Mouse (Mus musculus): ENCODE results near the gene Stx4a.
"Not testable (repeated sequence)": the region's sequence is repeated elsewhere in the genome, so short reads cannot be mapped to it uniquely, and the experiment has no call there.

The Stx4a gene

GRCm38 (mm10) chr7:127867641-127868040 lies 43.5 kb downstream of the Stx4a start:
- in situ Hi-C loops (cut with MseI, MboI) = no loop called here

GRCm38 (mm10) chr7:127869149-127869810 lies 45.2 kb downstream of the Stx4a start:
- in situ Hi-C loops (cut with MseI, MboI) = no loop called here

GRCm38 (mm10) chr7:127870136-127870821 lies 46.2 kb downstream of the Stx4a start:
- in situ Hi-C loops (cut with MseI, MboI) = no loop called here

GRCm38 (mm10) chr7:127874812-127875626 lies 50.9 kb downstream of the Stx4a start:
- in situ Hi-C loops (cut with MseI, MboI) = no loop called here

- in situ Hi-C loops (cut with MseI, MboI) = no loop called here
Measured at GRCm38 (mm10) chr7:127875627-127876001, 51.5 kb downstream of the Stx4a start.

GRCm38 (mm10) chr7:127876041-127876466 lies 52.0 kb downstream of the Stx4a start, which contains the start of gene Zfp646:
Zfp646 (plus strand) TSS chr7:127876221.
- in situ Hi-C loops (cut with MseI, MboI) = no loop called here

- in situ Hi-C loops (cut with MseI, MboI) = no loop called here
Measured at GRCm38 (mm10) chr7:127876467-127877348, 52.6 kb downstream of the Stx4a start, which contains the start of gene Zfp668. Zfp668 (minus strand) TSS chr7:127876828.

- in situ Hi-C loops (cut with MseI, MboI) = no loop called here
Measured at GRCm38 (mm10) chr7:127879301-127879700, 55.2 kb downstream of the Stx4a start.

- in situ Hi-C loops (cut with MseI, MboI) = no loop called here
Measured at GRCm38 (mm10) chr7:127880431-127880830, 56.3 kb downstream of the Stx4a start.

GRCm38 (mm10) chr7:127885951-127886350 lies 61.9 kb downstream of the Stx4a start:
- in situ Hi-C loops (cut with MseI, MboI) = no loop called here

GRCm38 (mm10) chr7:127886551-127886950 lies 62.5 kb downstream of the Stx4a start:
- in situ Hi-C loops (cut with MseI, MboI) = no loop called here

GRCm38 (mm10) chr7:127887191-127887590 lies 63.1 kb downstream of the Stx4a start:
- in situ Hi-C loops (cut with MseI, MboI) = no loop called here

GRCm38 (mm10) chr7:127887781-127888180 lies 63.7 kb downstream of the Stx4a start:
- in situ Hi-C loops (cut with MseI, MboI) = no loop called here

- in situ Hi-C loops (cut with MseI, MboI) = no loop called here
Measured at GRCm38 (mm10) chr7:127888821-127889220, 64.7 kb downstream of the Stx4a start.

GRCm38 (mm10) chr7:127890798-127891197 lies 66.7 kb downstream of the Stx4a start, which contains the start of gene Prss53:
Prss53 (minus strand) TSS chr7:127890970.
- in situ Hi-C loops (cut with MseI, MboI) = no loop called here

GRCm38 (mm10) chr7:127894480-127894879 lies 70.4 kb downstream of the Stx4a start:
- in situ Hi-C loops (cut with MseI, MboI) = no loop called here

- in situ Hi-C loops (cut with MseI, MboI) = no loop called here
Measured at GRCm38 (mm10) chr7:127895442-127895841, 71.3 kb downstream of the Stx4a start, which contains the start of the genes Gm21974 and Vkorc1. Gm21974 (minus strand) TSS chr7:127895454. Vkorc1 (minus strand) TSS chr7:127895617.

- in situ Hi-C loops (cut with MseI, MboI) = not testable (repeated sequence)
Measured at GRCm38 (mm10) chr7:127895891-127896290, 71.8 kb downstream of the Stx4a start.

GRCm38 (mm10) chr7:127896384-127896783 lies 72.3 kb downstream of the Stx4a start:
- in situ Hi-C loops (cut with MseI, MboI) = no loop called here

GRCm38 (mm10) chr7:127897542-127897941 lies 73.4 kb downstream of the Stx4a start:
- in situ Hi-C loops (cut with MseI, MboI) = no loop called here

Measured in mouse trophoblast stem cell (cell line).